Mouse (Mus musculus) cortical plate, adult 2 months (tissue): ENCODE measurements around the gene Stx3.

Source experiments
- CTCF ChIP-seq: fragments of 200-500 bp; IDR thresholded peaks from 2 replicates; pipeline ENCODE4 v1.5.1; 2011; ENCODE audit warnings: mild to moderate bottlenecking, control low read depth, low read length; ENCODE audit not compliant: insufficient read depth; ENCODE audit errors: extremely low read depth
- POLR2A ChIP-seq: fragments of 200-500 bp; IDR thresholded peaks from 2 replicates; pipeline ENCODE4 v1.6.1; 2011; ENCODE audit warnings: mild to moderate bottlenecking, low read length, control low read depth; ENCODE audit not compliant: insufficient read depth; ENCODE audit errors: extremely low read depth

DNA sequence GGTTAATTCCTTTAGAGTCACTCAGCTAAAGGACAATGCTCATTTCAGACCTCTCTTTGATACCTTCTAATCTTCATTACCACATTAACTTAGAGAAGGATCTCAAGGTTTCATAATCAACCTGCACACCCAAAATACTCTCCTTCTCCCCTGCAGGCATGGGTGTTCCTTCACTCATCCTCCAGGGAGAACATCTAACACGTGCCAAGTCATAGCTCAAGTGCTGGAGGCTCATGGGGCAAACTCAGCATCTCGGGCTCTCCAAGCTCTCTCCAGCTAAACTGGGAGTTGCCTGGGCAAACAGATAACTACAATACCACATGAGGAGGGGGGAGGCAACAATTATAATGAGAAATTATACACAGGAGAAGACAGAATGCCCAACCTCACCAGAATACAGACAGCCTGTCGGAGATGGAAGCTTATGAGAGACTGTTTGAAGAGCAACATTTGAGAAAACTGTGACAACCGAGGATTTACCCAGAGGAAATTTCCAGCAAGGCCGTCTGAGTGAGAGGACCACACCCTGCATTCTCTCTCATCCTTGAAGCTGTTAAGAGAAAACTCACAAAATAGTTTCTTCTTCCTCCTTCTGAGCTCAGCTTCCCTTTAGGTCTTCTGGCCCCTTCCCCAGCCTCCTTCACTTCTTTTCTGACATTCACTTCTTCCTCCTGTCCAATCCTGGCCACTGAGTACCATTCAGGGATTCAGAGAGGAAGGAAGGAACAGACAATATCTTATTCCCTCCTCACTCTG, 9.0 kb downstream of the Stx3 start:
- no peak for TF ChIP-seq CTCF
- TF ChIP-seq POLR2A = no peak
